In the genomic region with DNA sequence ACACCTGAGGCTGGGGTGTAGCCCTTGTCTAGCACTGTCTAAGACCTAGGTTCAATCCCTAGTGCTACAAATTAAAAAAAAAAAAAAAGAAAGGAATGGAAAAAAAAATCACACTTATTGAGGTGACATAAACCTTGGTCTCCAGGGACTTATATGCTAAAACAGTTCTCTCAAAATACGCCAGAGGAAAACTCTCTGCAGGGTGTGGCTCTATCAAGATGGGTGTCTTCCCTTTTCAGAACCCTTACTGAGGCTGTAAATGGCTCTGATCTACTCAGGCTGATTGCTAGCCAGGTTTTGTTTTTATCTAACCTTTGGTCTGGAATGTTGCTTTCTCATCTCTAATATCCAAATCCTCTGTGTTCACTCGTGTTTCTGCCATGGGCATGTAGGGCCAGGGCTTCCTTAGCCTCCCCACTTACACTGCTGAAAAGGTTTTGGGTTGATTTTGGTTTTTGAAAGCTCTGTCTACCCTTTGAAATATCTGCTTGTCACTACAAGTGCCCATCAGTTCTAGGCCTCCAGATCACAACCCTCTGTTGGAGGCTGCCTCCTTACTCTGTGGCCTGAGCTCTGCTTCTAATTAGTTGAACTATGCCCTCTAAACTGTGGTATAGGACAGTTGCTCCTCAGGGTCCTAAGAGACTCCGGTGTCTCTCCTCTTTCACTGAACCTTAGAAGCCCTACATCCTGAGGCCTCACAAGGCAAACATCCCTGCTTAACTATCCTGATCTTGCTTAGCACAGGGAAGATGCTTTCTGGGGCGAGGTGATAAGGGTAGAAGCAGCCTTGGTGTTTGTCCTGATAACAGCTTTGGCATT, we compare ENCODE assay signal across 9 mouse cellular contexts. TPM values are rescaled to one million over a fixed set of nuclear protein-coding genes. Genes with fewer than 3 reads are reported as not detected.
DNase-seq lines count a peak whose midpoint lies in the region; ATAC-seq lines count a peak whose summit lies in the region.
"Had no signal": no experiment of that assay in that cellular context is flagged by ENCODE, and none has a peak within 500 bp of the region (broad histone marks: within the 10 kb centered on the region; RNA-seq: fewer than 3 reads in every experiment).

No protein-coding gene starts in this region.

- H3K27ac ChIP-seq in heart, embryonic 14.5 days (replicated peaks in 1 of 2; ENCODE audit: control insufficient read depth in 1 of 2, insufficient read depth in 1 of 2, low read depth in 2 of 2, low read length in 2 of 2), result no peak overlapping the region
- H3K27ac ChIP-seq in embryonic facial prominence, embryonic 15.5 days (replicated peaks), result no peak overlapping the region
- no peak overlapping the region for H3K27ac ChIP-seq in neural tube, embryonic 14.5 days (ENCODE audit: low read depth, low read length)

- no peaks in the 10 kb centered on the region for H3K27me3 ChIP-seq in heart, embryonic 14.5 days (ENCODE audit: control insufficient read depth, insufficient read depth, low read length)
- no peaks in the 10 kb centered on the region for H3K27me3 ChIP-seq in embryonic facial prominence, embryonic 15.5 days
- no peaks in the 10 kb centered on the region; the same call in 1 of the 2 replicates for H3K27me3 ChIP-seq in neural tube, embryonic 14.5 days (ENCODE audit: control insufficient read depth, insufficient read depth, low read length)

- 73% methylated on average over 4 of the region's 4 CpGs for WGBS in heart, embryonic 14.5 days
- WGBS in embryonic facial prominence, embryonic 15.5 days, result 55% methylated on average over 4 of the region's 4 CpGs
- WGBS in neural tube, embryonic 14.5 days, result 85% methylated on average over 4 of the region's 4 CpGs

- peak overlapping the region in 1 of 2 experiments; percentile 79; a peak in 1 of 4 replicates for H3K4me3 ChIP-seq in heart, embryonic 14.5 days (ENCODE audit: control insufficient read depth in 1 of 2, insufficient read depth in 1 of 2, low read depth in 1 of 2, low read length in 2 of 2)
- peak overlapping the region; percentile 96 for H3K4me3 ChIP-seq in embryonic facial prominence, embryonic 15.5 days (replicated peaks)
- no peak overlapping the region for H3K4me3 ChIP-seq in neural tube, embryonic 14.5 days (ENCODE audit: low read depth, low read length)

- intact Hi-C loops in left cerebral cortex, postnatal 14 days (cut with DNase I), result no loop called here

- H3K4me2 ChIP-seq in heart, embryonic 14.5 days (ENCODE audit: low read length), result peak overlapping the region; percentile 71
- peak overlapping the region; percentile 81 for H3K4me2 ChIP-seq in embryonic facial prominence, embryonic 15.5 days (replicated peaks)
- H3K4me2 ChIP-seq in neural tube, embryonic 14.5 days (ENCODE audit: low read depth, low read length), result peak overlapping the region; percentile 97; the same call in 1 of the 2 replicates

- no peak for ATAC-seq in heart, embryonic 14.5 days (ENCODE audit: insufficient number of reproducible peaks, insufficient read depth, low FRiP score, low read depth)
- ATAC-seq in embryonic facial prominence, embryonic 15.5 days (ENCODE audit: insufficient number of reproducible peaks, low FRiP score, low TSS enrichment, low read depth), result no peak
- no peak for ATAC-seq in neural tube, embryonic 14.5 days (ENCODE audit: low read depth)

- peaks cover 7 to 29% of the 10 kb centered on the region in 2 experiments; a peak in 3 of 4 replicates for H3K4me1 ChIP-seq in heart, embryonic 14.5 days (ENCODE audit: control insufficient read depth in 2 of 2, insufficient read depth in 2 of 2, low read length in 2 of 2)
- H3K4me1 ChIP-seq in embryonic facial prominence, embryonic 15.5 days, result peaks cover 27% of the 10 kb centered on the region
- H3K4me1 ChIP-seq in neural tube, embryonic 14.5 days (ENCODE audit: control insufficient read depth, insufficient read depth, low read length), result peaks cover 17% of the 10 kb centered on the region

- peak overlapping the region; percentile 91 for H3K9ac ChIP-seq in heart, embryonic 14.5 days (ENCODE audit: low read length)
- H3K9ac ChIP-seq in embryonic facial prominence, embryonic 15.5 days, result no peak overlapping the region
- no peak overlapping the region for H3K9ac ChIP-seq in neural tube, embryonic 14.5 days (replicated peaks; ENCODE audit: low read depth, low read length)

- DNase-seq in heart, adult 9 months (ENCODE audit: low spot score in 2 of 2), result no peak
- peak; percentile 44 for DNase-seq in kidney, postnatal 14 days
- no peak for DNase-seq in left cerebral cortex, postnatal 14 days (ENCODE audit: low spot score in 2 of 2)
- no peak for DNase-seq in left cerebral cortex, adult 8-10 months (ENCODE audit: low spot score in 2 of 2)
- DNase-seq in adrenal gland, postnatal 14 days, result no peak

- H3K36me3 ChIP-seq in heart, embryonic 14.5 days (ENCODE audit: control insufficient read depth, insufficient read depth, low read length), result peaks cover 32% of the 10 kb centered on the region
- H3K36me3 ChIP-seq in embryonic facial prominence, embryonic 15.5 days, result peaks cover 32% of the 10 kb centered on the region
- peaks cover 9% of the 10 kb centered on the region for H3K36me3 ChIP-seq in neural tube, embryonic 14.5 days (ENCODE audit: control insufficient read depth, insufficient read depth, low read length)

- no peaks in the 10 kb centered on the region for H3K9me3 ChIP-seq in heart, embryonic 14.5 days (ENCODE audit: control insufficient read depth, low read length)
- H3K9me3 ChIP-seq in embryonic facial prominence, embryonic 15.5 days (replicated peaks), result no peaks in the 10 kb centered on the region
- H3K9me3 ChIP-seq in neural tube, embryonic 14.5 days (ENCODE audit: control insufficient read depth, low read length), result no peaks in the 10 kb centered on the region

RNA-seq across cellular contexts. Expression of gene Snrpd3, which starts 1.9 kb away (rescaled TPM):
- polyA plus RNA-seq in heart, embryonic 14.5 days (2014; fragmentation: Nextera tagmentation; extraction: Ambion mirVana), result 90.6 and 92.9 TPM in 2 replicates
- 156 and 168 TPM in 2 replicates for polyA plus RNA-seq in embryonic facial prominence, embryonic 15.5 days (2015; fragmentation: Nextera tagmentation; extraction: Ambion mirVana)
- 113 and 124 TPM in 2 replicates for polyA plus RNA-seq in neural tube, embryonic 14.5 days (2014; fragmentation: Nextera tagmentation; extraction: Ambion mirVana)
- 10 to 100 TPM; 78.1 to 84.3 TPM for total RNA-seq in left cerebral cortex, postnatal 14 days (2021)
- total RNA-seq in left cerebral cortex, adult 8-10 months (2022), result 10 to 100 TPM; 68.9 to 83.0 (median 81.2) TPM
- 87.9 and 88.0 TPM in 2 replicates for total RNA-seq in adrenal gland, postnatal 14 days (2021)

RNA-seq across cellular contexts. Expression of gene Gucd1, which starts 2.3 kb away (rescaled TPM):
- polyA plus RNA-seq in heart, embryonic 14.5 days (2014; fragmentation: Nextera tagmentation; extraction: Ambion mirVana), result 32.8 and 39.7 TPM in 2 replicates
- 26.3 and 27.7 TPM in 2 replicates for polyA plus RNA-seq in embryonic facial prominence, embryonic 15.5 days (2015; fragmentation: Nextera tagmentation; extraction: Ambion mirVana)
- polyA plus RNA-seq in neural tube, embryonic 14.5 days (2014; fragmentation: Nextera tagmentation; extraction: Ambion mirVana), result 19.4 and 22.7 TPM in 2 replicates
- total RNA-seq in left cerebral cortex, postnatal 14 days (2021), result 10 to 100 TPM; 20.6 to 23.1 TPM
- 10 to 100 TPM; 14.2 to 19.2 (median 15.2) TPM for total RNA-seq in left cerebral cortex, adult 8-10 months (2022)
- 41.0 and 61.5 TPM in 2 replicates for total RNA-seq in adrenal gland, postnatal 14 days (2021)

RNA-seq across cellular contexts. Expression of gene Lrrc75b, which starts 44.7 kb away (rescaled TPM):
- 1.1 and 2.7 TPM in 2 replicates for polyA plus RNA-seq in heart, embryonic 14.5 days (2014; fragmentation: Nextera tagmentation; extraction: Ambion mirVana)
- polyA plus RNA-seq in embryonic facial prominence, embryonic 15.5 days (2015; fragmentation: Nextera tagmentation; extraction: Ambion mirVana), result 4.9 and 6.3 TPM in 2 replicates
- polyA plus RNA-seq in neural tube, embryonic 14.5 days (2014; fragmentation: Nextera tagmentation; extraction: Ambion mirVana), result 32.6 and 36.6 TPM in 2 replicates
- total RNA-seq in left cerebral cortex, postnatal 14 days (2021), result 10 to 100 TPM; 10.0 to 11.4 TPM
- total RNA-seq in left cerebral cortex, adult 8-10 months (2022), result 10 to 100 TPM; 10.9 to 15.5 (median 12.0) TPM
- total RNA-seq in adrenal gland, postnatal 14 days (2021), result 0.70 and 1.1 TPM in 2 replicates
- total RNA-seq: hematopoietic stem cell, adult 5-6 weeks had no signal

RNA-seq across cellular contexts. Expression of gene Ggt1, which starts 46.0 kb away (rescaled TPM):
- 0.69 and 1.4 TPM in 2 replicates for polyA plus RNA-seq in heart, embryonic 14.5 days (2014; fragmentation: Nextera tagmentation; extraction: Ambion mirVana)
- 1.7 and 2.2 TPM in 2 replicates for polyA plus RNA-seq in embryonic facial prominence, embryonic 15.5 days (2015; fragmentation: Nextera tagmentation; extraction: Ambion mirVana)
- polyA plus RNA-seq in neural tube, embryonic 14.5 days (2014; fragmentation: Nextera tagmentation; extraction: Ambion mirVana), result 0.85 and 1.5 TPM in 2 replicates
- total RNA-seq in left cerebral cortex, postnatal 14 days (2021), result 1 to 10 TPM; 1.5 to 1.6 TPM
- 1 to 10 TPM; 2.3 to 5.5 (median 4.5) TPM for total RNA-seq in left cerebral cortex, adult 8-10 months (2022)
- 1.7 TPM in 1 of 2 replicates, not detected in the other for total RNA-seq in adrenal gland, postnatal 14 days (2021)
